Mouse (Mus musculus): ENCODE measurements at regions not wholly inside any gene's neighbourhood (a gene's known extent, or its start where the extent isn't known, plus 50 kb on each side); places are given as distances from the start of the nearest gene placed in this dataset.

GRCm38 (mm10) chr17:9861346-9861745 is 191.8 kb upstream of the Pabpc6 start:
- H3K4me2 ChIP-seq = no peak overlapping the region
- no peak overlapping the region for H3K4me3 ChIP-seq (ENCODE audit: low read depth, low read length)
- peaks cover 8% of the 10 kb centered on the region; the same call in 1 of the 2 replicates for H3K4me1 ChIP-seq (ENCODE audit: control insufficient read depth, insufficient read depth, low read length)
- H3K9ac ChIP-seq (ENCODE audit: low read depth, low read length) = no peak overlapping the region
- 71% methylated on average over 6 of the region's 6 CpGs for WGBS (ENCODE audit: insufficient replicate concordance)
- H3K27me3 ChIP-seq (ENCODE audit: control insufficient read depth, insufficient read depth, low read length) = no peaks in the 10 kb centered on the region
- ATAC-seq (replicated peaks; ENCODE audit: insufficient number of reproducible peaks, low FRiP score, low TSS enrichment) = no peak
- no peaks in the 10 kb centered on the region for H3K36me3 ChIP-seq (ENCODE audit: control insufficient read depth, insufficient read depth, low read length)
- H3K27ac ChIP-seq (ENCODE audit: low read depth, low read length) = no peak overlapping the region
- peaks cover 3% of the 10 kb centered on the region; the same call in 1 of the 2 replicates for H3K9me3 ChIP-seq (replicated peaks; ENCODE audit: control insufficient read depth, low read length)

DNA sequence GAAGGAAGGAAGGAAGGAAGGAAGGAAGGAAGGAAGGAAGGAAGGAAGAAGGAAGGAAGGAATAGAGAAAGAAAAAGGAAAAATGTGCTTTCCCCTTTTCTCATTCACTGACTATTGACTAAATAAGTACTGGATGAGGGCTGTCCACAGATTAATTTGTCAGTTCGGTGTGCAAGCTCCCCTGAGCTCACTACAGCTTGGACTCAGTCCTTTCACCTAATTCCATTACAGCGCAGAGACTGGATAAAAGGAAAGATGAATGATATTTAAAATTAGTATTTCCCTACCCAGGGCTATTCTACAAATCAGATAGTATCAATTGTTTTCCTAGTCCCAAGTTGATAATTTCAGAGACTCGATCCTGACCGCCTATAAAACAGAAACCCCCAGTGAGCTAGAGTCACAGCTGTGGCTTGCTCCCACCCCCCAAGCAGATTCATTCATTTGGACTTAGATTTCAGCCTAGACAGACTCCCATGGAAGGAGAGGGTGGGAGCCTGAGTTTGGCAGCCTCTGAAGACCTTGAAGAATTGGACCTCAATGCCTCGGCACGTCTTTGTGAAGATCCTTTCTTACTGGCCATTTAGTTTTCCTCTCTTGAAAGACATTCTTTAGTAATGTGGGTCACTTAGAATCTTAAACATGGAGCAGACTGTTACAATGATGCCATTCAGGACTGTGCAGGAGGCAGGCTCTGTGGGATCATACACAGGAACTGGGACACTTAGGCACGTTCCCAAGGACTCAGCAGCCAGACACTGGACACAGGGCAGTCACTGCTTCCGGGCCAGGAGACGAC is 179.2 kb upstream of the Pabpc6 start:
- no peaks in the 10 kb centered on the region for H3K9me3 ChIP-seq (replicated peaks; ENCODE audit: control insufficient read depth, low read length)
- no peaks in the 10 kb centered on the region for H3K27me3 ChIP-seq (ENCODE audit: control insufficient read depth, insufficient read depth, low read length)
- WGBS (ENCODE audit: insufficient replicate concordance) = 70% methylated on average over 9 of the region's 9 CpGs
- no peak overlapping the region for H3K27ac ChIP-seq (ENCODE audit: low read depth, low read length)
- no peaks in the 10 kb centered on the region for H3K36me3 ChIP-seq (ENCODE audit: control insufficient read depth, insufficient read depth, low read length)
- H3K4me1 ChIP-seq (ENCODE audit: control insufficient read depth, insufficient read depth, low read length) = no peaks in the 10 kb centered on the region
- no peak overlapping the region for H3K9ac ChIP-seq (ENCODE audit: low read depth, low read length)
- ATAC-seq (replicated peaks; ENCODE audit: insufficient number of reproducible peaks, low FRiP score, low TSS enrichment) = no peak
- no peak overlapping the region for H3K4me2 ChIP-seq
- H3K4me3 ChIP-seq (ENCODE audit: low read depth, low read length) = no peak overlapping the region

DNA sequence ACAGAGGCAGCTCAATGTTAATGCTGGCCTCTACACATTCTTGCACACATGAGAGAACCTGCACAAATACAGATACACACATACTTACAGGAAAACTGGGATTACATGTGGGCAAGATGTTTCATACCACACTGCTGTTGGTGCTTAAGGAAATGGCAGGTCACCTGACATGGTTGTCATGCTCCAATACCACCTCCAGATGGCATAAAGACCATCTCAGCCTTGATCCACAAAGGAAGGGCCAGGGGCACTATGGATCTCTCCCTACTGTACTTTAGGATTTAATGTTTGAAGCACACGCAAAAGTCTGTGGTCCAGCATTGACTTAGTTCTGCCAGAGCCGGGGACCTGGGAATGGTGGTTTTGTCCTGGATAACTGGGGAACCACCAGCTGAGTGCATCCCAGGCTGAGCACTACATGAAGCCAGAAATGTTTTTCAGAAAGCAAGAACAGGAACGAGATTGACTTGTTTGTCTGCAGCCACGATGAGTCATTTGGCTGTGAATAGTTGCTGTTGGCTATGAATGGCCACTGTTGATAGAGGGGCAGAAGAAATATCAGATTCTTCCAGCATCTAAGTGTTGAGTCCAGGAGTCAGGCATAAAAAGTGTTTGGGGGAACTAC is 176.0 kb upstream of the Pabpc6 start:
- ATAC-seq (replicated peaks; ENCODE audit: insufficient number of reproducible peaks, low FRiP score, low TSS enrichment) = no peak
- no peaks in the 10 kb centered on the region for H3K36me3 ChIP-seq (ENCODE audit: control insufficient read depth, insufficient read depth, low read length)
- no peaks in the 10 kb centered on the region for H3K9me3 ChIP-seq (replicated peaks; ENCODE audit: control insufficient read depth, low read length)
- 56% methylated on average over 4 of the region's 4 CpGs for WGBS (ENCODE audit: insufficient replicate concordance)
- H3K27me3 ChIP-seq (ENCODE audit: control insufficient read depth, insufficient read depth, low read length) = no peaks in the 10 kb centered on the region
- H3K4me2 ChIP-seq = no peak overlapping the region
- H3K4me3 ChIP-seq (ENCODE audit: low read depth, low read length) = no peak overlapping the region
- no peaks in the 10 kb centered on the region for H3K4me1 ChIP-seq (ENCODE audit: control insufficient read depth, insufficient read depth, low read length)
- H3K27ac ChIP-seq (ENCODE audit: low read depth, low read length) = no peak overlapping the region
- no peak overlapping the region for H3K9ac ChIP-seq (ENCODE audit: low read depth, low read length)

DNA sequence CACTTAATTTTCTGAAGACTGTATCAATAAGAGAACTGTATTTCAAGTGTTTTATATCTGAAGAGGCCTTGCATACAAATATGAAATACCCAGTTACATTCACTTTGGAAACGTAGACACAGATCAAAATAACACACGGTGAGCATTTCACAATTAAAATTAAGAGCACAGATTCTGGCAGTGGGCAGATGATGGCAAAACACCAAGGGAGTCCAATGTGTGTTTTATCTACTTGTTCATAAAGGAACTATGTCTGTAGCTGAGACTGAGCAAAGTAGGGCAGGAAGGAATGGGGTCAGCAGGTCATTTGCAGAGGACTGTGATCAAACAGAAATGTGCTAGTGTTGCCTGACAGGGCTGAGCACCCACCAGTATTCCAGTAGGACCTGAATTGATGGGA is 171.6 kb upstream of the Pabpc6 start:
- H3K9me3 ChIP-seq (replicated peaks; ENCODE audit: control insufficient read depth, low read length) = no peaks in the 10 kb centered on the region

DNA sequence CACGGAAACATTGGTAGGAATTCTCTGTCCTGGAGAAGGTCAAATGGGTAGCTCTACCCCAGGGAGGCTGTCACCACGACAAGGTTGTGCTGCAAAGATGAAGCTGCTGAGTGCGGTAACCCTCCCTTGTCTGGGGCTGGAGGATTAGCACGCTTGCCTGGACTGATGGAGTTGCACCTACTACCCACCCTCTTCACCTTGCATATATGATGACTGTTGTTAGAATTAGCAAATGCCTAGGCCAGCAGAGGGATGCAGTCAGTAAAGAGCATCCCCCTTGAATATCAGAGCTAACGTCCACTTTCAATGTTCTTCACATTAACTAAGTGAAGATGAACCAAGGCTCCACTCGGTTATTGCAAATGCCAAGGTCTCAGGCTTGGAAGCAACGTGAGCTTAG is 169.7 kb upstream of the Pabpc6 start:
- Histone ChIP-seq H3K27me3 (ENCODE audit: control insufficient read depth, insufficient read depth, low read length) (no peaks in the 10 kb centered on the region), H3K4me2 (no peak overlapping the region), H3K4me1 (ENCODE audit: control insufficient read depth, insufficient read depth, low read length) (0 out of 2 replicates have a peak, but pooled peaks cover 3% of the 10 kb centered on the region), H3K9me3 (replicated peaks; ENCODE audit: control insufficient read depth, low read length) (no peaks in the 10 kb centered on the region), H3K9ac (ENCODE audit: low read depth, low read length) (no peak overlapping the region), H3K27ac (ENCODE audit: low read depth, low read length) (no peak overlapping the region), H3K4me3 (ENCODE audit: low read depth, low read length) (no peak overlapping the region), H3K36me3 (ENCODE audit: control insufficient read depth, insufficient read depth, low read length) (no peaks in the 10 kb centered on the region)
- 63% methylated on average over 7 of the region's 7 CpGs for WGBS (ENCODE audit: insufficient replicate concordance)
- ATAC-seq (replicated peaks; ENCODE audit: insufficient number of reproducible peaks, low FRiP score, low TSS enrichment) = no peak

More for the DNA sequence above, 171.6 kb upstream of the Pabpc6 start:
- H3K36me3 ChIP-seq (ENCODE audit: control insufficient read depth, insufficient read depth, low read length) = no peaks in the 10 kb centered on the region
- no peaks in the 10 kb centered on the region for H3K27me3 ChIP-seq (ENCODE audit: control insufficient read depth, insufficient read depth, low read length)
- H3K4me3 ChIP-seq (ENCODE audit: low read depth, low read length) = no peak overlapping the region
- ATAC-seq (replicated peaks; ENCODE audit: insufficient number of reproducible peaks, low FRiP score, low TSS enrichment) = no peak
- H3K4me1 ChIP-seq (ENCODE audit: control insufficient read depth, insufficient read depth, low read length) = 0 out of 2 replicates have a peak, but pooled peaks cover 3% of the 10 kb centered on the region
- H3K27ac ChIP-seq (ENCODE audit: low read depth, low read length) = no peak overlapping the region
- H3K4me2 ChIP-seq = no peak overlapping the region
- H3K9ac ChIP-seq (ENCODE audit: low read depth, low read length) = no peak overlapping the region
- WGBS (ENCODE audit: insufficient replicate concordance) = 86% methylated on average over 2 of the region's 2 CpGs

DNA sequence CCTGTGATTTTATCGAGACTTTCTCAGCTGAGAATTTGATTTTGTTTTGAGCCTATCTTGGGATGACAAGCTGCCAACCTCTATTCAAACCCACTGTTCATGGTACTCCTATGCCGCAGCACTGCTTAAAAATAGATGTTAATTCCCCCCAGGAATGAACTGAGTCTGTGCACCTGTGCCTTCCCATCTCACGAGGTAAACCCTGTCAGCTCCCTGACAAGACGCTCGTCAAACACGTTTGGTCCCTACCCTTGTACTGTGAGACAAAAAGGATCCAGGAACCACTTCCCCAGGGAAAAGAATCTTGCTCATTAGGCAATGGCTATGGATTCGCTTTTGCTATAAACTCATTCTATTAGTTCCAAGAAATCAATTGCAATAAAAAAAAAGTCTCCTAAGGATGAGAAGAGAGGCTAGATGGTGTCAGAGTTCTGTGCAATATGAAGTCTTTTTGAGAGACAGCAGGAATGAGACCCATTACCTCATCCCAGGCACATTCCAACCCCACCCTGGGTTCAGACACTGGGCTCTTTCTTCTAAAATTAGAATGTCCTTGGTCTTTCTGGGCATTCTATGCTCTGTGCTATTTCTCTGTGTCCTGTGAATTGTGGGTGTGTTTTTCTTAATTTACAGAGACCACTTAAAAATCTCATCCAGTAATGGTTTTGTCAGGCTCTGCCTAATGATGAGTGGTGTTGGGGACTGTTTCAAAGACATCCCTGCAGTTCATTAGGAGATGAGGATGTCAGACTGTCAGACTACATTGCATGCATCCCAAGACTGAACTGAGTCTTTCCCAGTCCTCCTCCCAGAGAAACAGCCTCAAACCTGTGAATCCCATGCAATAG is 167.7 kb upstream of the Pabpc6 start:
- no peak overlapping the region for H3K9ac ChIP-seq (ENCODE audit: low read depth, low read length)
- WGBS (ENCODE audit: insufficient replicate concordance) = 57% methylated on average over 7 of the region's 7 CpGs
- H3K36me3 ChIP-seq (ENCODE audit: control insufficient read depth, insufficient read depth, low read length) = no peaks in the 10 kb centered on the region
- no peak overlapping the region for H3K4me2 ChIP-seq
- H3K4me1 ChIP-seq (ENCODE audit: control insufficient read depth, insufficient read depth, low read length) = 0 out of 2 replicates have a peak, but pooled peaks cover 3% of the 10 kb centered on the region
- no peaks in the 10 kb centered on the region for H3K9me3 ChIP-seq (replicated peaks; ENCODE audit: control insufficient read depth, low read length)
- no peak overlapping the region for H3K27ac ChIP-seq (ENCODE audit: low read depth, low read length)
- H3K27me3 ChIP-seq (ENCODE audit: control insufficient read depth, insufficient read depth, low read length) = no peaks in the 10 kb centered on the region
- no peak overlapping the region for H3K4me3 ChIP-seq (ENCODE audit: low read depth, low read length)
- ATAC-seq (replicated peaks; ENCODE audit: insufficient number of reproducible peaks, low FRiP score, low TSS enrichment) = no peak

GRCm38 (mm10) chr17:9829895-9830294 is 160.4 kb upstream of the Pabpc6 start:
- Histone ChIP-seq H3K9me3 (replicated peaks; ENCODE audit: control insufficient read depth, low read length) (no peaks in the 10 kb centered on the region), H3K27ac (ENCODE audit: low read depth, low read length) (no peak overlapping the region), H3K36me3 (ENCODE audit: control insufficient read depth, insufficient read depth, low read length) (no peaks in the 10 kb centered on the region), H3K27me3 (ENCODE audit: control insufficient read depth, insufficient read depth, low read length) (no peaks in the 10 kb centered on the region), H3K4me1 (ENCODE audit: control insufficient read depth, insufficient read depth, low read length) (no peaks in the 10 kb centered on the region), H3K4me2 (no peak overlapping the region), H3K9ac (ENCODE audit: low read depth, low read length) (no peak overlapping the region), H3K4me3 (ENCODE audit: low read depth, low read length) (no peak overlapping the region)
- WGBS (ENCODE audit: insufficient replicate concordance) = 92% methylated on average over 5 of the region's 5 CpGs
- ATAC-seq (replicated peaks; ENCODE audit: insufficient number of reproducible peaks, low FRiP score, low TSS enrichment) = no peak

DNA sequence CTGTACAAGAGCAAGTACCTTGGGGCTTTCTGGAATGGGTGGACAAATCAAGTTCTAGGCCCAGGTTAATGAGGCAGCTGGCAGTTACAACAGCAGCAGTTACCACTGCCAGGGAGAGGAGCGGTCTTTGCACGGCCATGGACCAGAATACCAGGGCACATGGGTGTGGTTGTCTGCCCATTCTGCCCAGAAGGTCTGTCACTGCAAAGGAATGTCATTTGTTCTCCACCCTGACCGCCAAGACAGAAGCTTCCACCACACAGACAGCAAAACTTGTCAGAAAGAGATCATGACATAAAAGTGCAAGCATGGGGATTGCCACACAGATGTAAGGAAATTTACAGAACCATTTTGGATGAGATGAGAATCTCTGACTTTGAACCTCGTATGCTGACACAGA is 151.8 kb upstream of the Pabpc6 start:
- no peaks in the 10 kb centered on the region for H3K9me3 ChIP-seq (replicated peaks; ENCODE audit: control insufficient read depth, low read length)
- no peak for ATAC-seq (replicated peaks; ENCODE audit: insufficient number of reproducible peaks, low FRiP score, low TSS enrichment)
- H3K4me1 ChIP-seq (ENCODE audit: control insufficient read depth, insufficient read depth, low read length) = no peaks in the 10 kb centered on the region
- no peak overlapping the region for H3K9ac ChIP-seq (ENCODE audit: low read depth, low read length)
- no peaks in the 10 kb centered on the region for H3K36me3 ChIP-seq (ENCODE audit: control insufficient read depth, insufficient read depth, low read length)
- H3K27me3 ChIP-seq (ENCODE audit: control insufficient read depth, insufficient read depth, low read length) = no peaks in the 10 kb centered on the region
- no peak overlapping the region for H3K4me2 ChIP-seq
- no peak overlapping the region for H3K4me3 ChIP-seq (ENCODE audit: low read depth, low read length)
- H3K27ac ChIP-seq (ENCODE audit: low read depth, low read length) = no peak overlapping the region
- 85% methylated on average over 4 of the region's 4 CpGs for WGBS (ENCODE audit: insufficient replicate concordance)

All from heart, embryonic 11.5 days (tissue).